Mouse (Mus musculus): ENCODE results near the gene Gm21750. TPM values are rescaled to one million over a fixed set of nuclear protein-coding genes. Genes with fewer than 3 reads are reported as not detected.

Gm21750 gene
- polyA plus RNA-seq, 1 experiment from 2014 or later: not detected

GRCm38 (mm10) chr14:73650179-73650578, 10.8 kb upstream of the Gm21750 start:
- no peak overlapping the region for H3K27ac ChIP-seq (ENCODE audit: low read depth, low read length)
- H3K4me1 ChIP-seq (ENCODE audit: control insufficient read depth, insufficient read depth, low read length): no peaks in the 10 kb centered on the region
- H3K36me3 ChIP-seq (ENCODE audit: control insufficient read depth, insufficient read depth, low read length): no peaks in the 10 kb centered on the region
- no peak overlapping the region for H3K9ac ChIP-seq (ENCODE audit: low read length)
- ATAC-seq (ENCODE audit: low FRiP score): no peak
- H3K9me3 ChIP-seq (ENCODE audit: control insufficient read depth, low read length): no peaks in the 10 kb centered on the region
- DNase-seq (ENCODE audit: low spot score, missing footprints): no peak
- 93% methylated on average over 4 of the region's 4 CpGs for WGBS
- H3K4me2 ChIP-seq: no peak overlapping the region
- no peak overlapping the region for H3K4me3 ChIP-seq (ENCODE audit: low read depth, low read length)
- H3K27me3 ChIP-seq (ENCODE audit: control insufficient read depth, insufficient read depth, low read length): no peaks in the 10 kb centered on the region

- no peak overlapping the region for H3K27ac ChIP-seq (ENCODE audit: low read depth, low read length)
- no peaks in the 10 kb centered on the region for H3K9me3 ChIP-seq (ENCODE audit: control insufficient read depth, low read length)
- no peaks in the 10 kb centered on the region for H3K27me3 ChIP-seq (ENCODE audit: control insufficient read depth, insufficient read depth, low read length)
- H3K9ac ChIP-seq (ENCODE audit: low read length): no peak overlapping the region
- no peak overlapping the region for H3K4me3 ChIP-seq (ENCODE audit: low read depth, low read length)
- H3K36me3 ChIP-seq (ENCODE audit: control insufficient read depth, insufficient read depth, low read length): no peaks in the 10 kb centered on the region
- DNase-seq (ENCODE audit: low spot score, missing footprints) (no peak), ATAC-seq (ENCODE audit: low FRiP score) (no peak)
- 85% methylated on average over 2 of the region's 2 CpGs for WGBS
- H3K4me2 ChIP-seq: no peak overlapping the region
- H3K4me1 ChIP-seq (ENCODE audit: control insufficient read depth, insufficient read depth, low read length): no peaks in the 10 kb centered on the region
Observed at GRCm38 (mm10) chr14:73670091-73670490, 9.1 kb downstream of the Gm21750 start.

GRCm38 (mm10) chr14:73687726-73688125, 26.7 kb downstream of the Gm21750 start:
- ATAC-seq (ENCODE audit: low FRiP score): no peak
- Histone ChIP-seq H3K9ac (ENCODE audit: low read length) (no peak overlapping the region), H3K4me2 (no peak overlapping the region), H3K27me3 (ENCODE audit: control insufficient read depth, insufficient read depth, low read length) (no peaks in the 10 kb centered on the region), H3K36me3 (ENCODE audit: control insufficient read depth, insufficient read depth, low read length) (no peaks in the 10 kb centered on the region), H3K27ac (ENCODE audit: low read depth, low read length) (no peak overlapping the region), H3K4me3 (ENCODE audit: low read depth, low read length) (no peak overlapping the region), H3K9me3 (ENCODE audit: control insufficient read depth, low read length) (no peaks in the 10 kb centered on the region), H3K4me1 (ENCODE audit: control insufficient read depth, insufficient read depth, low read length) (no peaks in the 10 kb centered on the region)
- DNase-seq (ENCODE audit: low spot score, missing footprints): no peak
- WGBS: 85% methylated on average over 4 of the region's 4 CpGs

GRCm38 (mm10) chr14:73688427-73688826, 27.4 kb downstream of the Gm21750 start:
- ATAC-seq (ENCODE audit: low FRiP score) (no peak), DNase-seq (ENCODE audit: low spot score, missing footprints) (no peak)
- Histone ChIP-seq H3K4me3 (ENCODE audit: low read depth, low read length) (no peak overlapping the region), H3K4me2 (no peak overlapping the region), H3K27ac (ENCODE audit: low read depth, low read length) (no peak overlapping the region), H3K36me3 (ENCODE audit: control insufficient read depth, insufficient read depth, low read length) (no peaks in the 10 kb centered on the region), H3K4me1 (ENCODE audit: control insufficient read depth, insufficient read depth, low read length) (no peaks in the 10 kb centered on the region), H3K9me3 (ENCODE audit: control insufficient read depth, low read length) (no peaks in the 10 kb centered on the region), H3K27me3 (ENCODE audit: control insufficient read depth, insufficient read depth, low read length) (no peaks in the 10 kb centered on the region), H3K9ac (ENCODE audit: low read length) (no peak overlapping the region)
- 77% methylated on average over 2 of the region's 2 CpGs for WGBS

- H3K4me2 ChIP-seq: no peak overlapping the region
- no peak overlapping the region for H3K27ac ChIP-seq (ENCODE audit: low read depth, low read length)
- WGBS: 69% methylated on average over 1 of the region's 1 CpGs
- no peaks in the 10 kb centered on the region for H3K4me1 ChIP-seq (ENCODE audit: control insufficient read depth, insufficient read depth, low read length)
- H3K27me3 ChIP-seq (ENCODE audit: control insufficient read depth, insufficient read depth, low read length): no peaks in the 10 kb centered on the region
- H3K4me3 ChIP-seq (ENCODE audit: low read depth, low read length): no peak overlapping the region
- no peak for ATAC-seq (ENCODE audit: low FRiP score)
- no peaks in the 10 kb centered on the region for H3K9me3 ChIP-seq (ENCODE audit: control insufficient read depth, low read length)
- peak; percentile 84 for DNase-seq (ENCODE audit: low spot score, missing footprints)
- H3K9ac ChIP-seq (ENCODE audit: low read length): no peak overlapping the region
- no peaks in the 10 kb centered on the region for H3K36me3 ChIP-seq (ENCODE audit: control insufficient read depth, insufficient read depth, low read length)
Observed at GRCm38 (mm10) chr14:73700256-73700655, 39.2 kb downstream of the Gm21750 start.

- ATAC-seq (ENCODE audit: low FRiP score) (no peak), DNase-seq (ENCODE audit: low spot score, missing footprints) (no peak)
- Histone ChIP-seq H3K27me3 (ENCODE audit: control insufficient read depth, insufficient read depth, low read length) (no peaks in the 10 kb centered on the region), H3K9me3 (ENCODE audit: control insufficient read depth, low read length) (no peaks in the 10 kb centered on the region; the same call in 1 of the 2 replicates), H3K9ac (ENCODE audit: low read length) (no peak overlapping the region), H3K4me2 (no peak overlapping the region), H3K4me1 (ENCODE audit: control insufficient read depth, insufficient read depth, low read length) (no peaks in the 10 kb centered on the region), H3K27ac (ENCODE audit: low read depth, low read length) (no peak overlapping the region), H3K4me3 (ENCODE audit: low read depth, low read length) (no peak overlapping the region), H3K36me3 (ENCODE audit: control insufficient read depth, insufficient read depth, low read length) (no peaks in the 10 kb centered on the region)
- 93% methylated on average over 9 of the region's 9 CpGs for WGBS
Observed at GRCm38 (mm10) chr14:73709412-73710110, 48.5 kb downstream of the Gm21750 start.

Other genes starting within 250 kb of the Gm21750 start
- gene Med4, start 151.2 kb upstream of the Gm21750 start, polyA plus RNA-seq (2014; fragmentation: Nextera tagmentation; extraction: Ambion mirVana): 100 and 105 TPM in 2 replicates
- 116 and 129 TPM in 2 replicates for gene Sucla2, start 135.9 kb upstream of the Gm21750 start, polyA plus RNA-seq (2014; fragmentation: Nextera tagmentation; extraction: Ambion mirVana)
- 10.8 and 11.4 TPM in 2 replicates for gene Nudt15, start 113.0 kb upstream of the Gm21750 start, polyA plus RNA-seq (2014; fragmentation: Nextera tagmentation; extraction: Ambion mirVana)

All from midbrain, embryonic 11.5 days (tissue).